Mouse (Mus musculus) right cerebral cortex, adult 18-20 months (tissue): ENCODE results near the gene Babam2.

Source experiments
- DNase-seq: peaks from one replicate; pipeline ENCODE4 v3.0.0; 2022; ENCODE audit warnings: mixed read lengths

The Babam2 gene

DNA sequence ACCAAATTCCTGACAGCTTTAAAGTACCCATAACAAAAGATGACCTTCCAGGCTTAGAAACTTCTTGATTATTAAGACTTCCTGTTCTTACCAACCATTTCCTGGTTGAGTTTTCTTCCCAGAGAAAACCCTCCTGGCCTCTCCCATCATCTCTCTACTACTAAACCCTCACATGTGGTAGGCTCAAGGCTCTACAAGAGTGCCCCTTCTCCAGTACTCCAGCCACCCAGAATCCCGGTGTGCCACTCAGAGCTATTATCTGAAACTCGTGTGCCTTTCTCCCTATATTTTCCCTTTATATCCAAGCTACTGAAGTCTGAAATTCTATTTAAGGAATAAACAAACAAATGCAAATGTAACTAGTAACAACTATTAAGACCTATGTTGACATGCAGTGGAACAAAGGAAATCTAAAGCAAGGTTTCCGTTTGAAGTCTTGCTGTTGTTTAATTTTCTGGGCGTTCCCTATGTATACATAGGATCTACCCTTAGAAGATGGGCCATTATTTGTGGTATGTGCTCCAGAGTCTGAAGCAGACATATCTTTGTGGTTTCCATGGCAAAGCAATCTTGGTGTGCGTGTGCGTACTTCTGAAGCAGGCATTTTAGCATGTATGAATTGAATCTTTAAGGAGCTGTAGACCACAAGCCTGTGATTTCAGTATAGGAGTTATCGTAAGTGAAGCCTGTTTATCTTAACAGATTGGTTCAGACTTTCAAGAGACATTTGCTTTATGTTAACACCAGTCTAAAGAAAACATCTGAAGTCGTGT is 361.2 kb downstream of the Babam2 start:
- DNase-seq, result no peak

GRCm38 (mm10) chr5:32059254-32059796 is 361.8 kb downstream of the Babam2 start:
- DNase-seq, result no peak

DNA sequence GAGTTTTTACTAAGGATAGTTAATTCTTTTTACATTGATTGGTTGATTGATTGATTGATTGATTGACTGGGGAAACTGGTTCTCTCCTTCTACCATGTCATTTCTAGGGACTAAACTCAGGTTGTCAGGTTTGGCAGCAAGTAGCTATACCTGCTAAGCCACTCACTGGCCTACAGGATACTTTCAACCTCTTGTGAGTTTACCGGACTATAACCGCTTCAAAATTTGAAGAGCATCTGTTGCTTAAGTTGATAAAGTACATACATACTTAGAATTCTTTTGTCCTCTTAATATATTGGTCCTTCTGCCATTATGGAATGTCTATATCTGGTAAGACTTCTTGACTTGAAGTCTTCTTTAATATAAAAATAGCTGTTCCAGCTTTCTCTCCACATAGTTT is 363.0 kb downstream of the Babam2 start:
- DNase-seq, result no peak

DNA sequence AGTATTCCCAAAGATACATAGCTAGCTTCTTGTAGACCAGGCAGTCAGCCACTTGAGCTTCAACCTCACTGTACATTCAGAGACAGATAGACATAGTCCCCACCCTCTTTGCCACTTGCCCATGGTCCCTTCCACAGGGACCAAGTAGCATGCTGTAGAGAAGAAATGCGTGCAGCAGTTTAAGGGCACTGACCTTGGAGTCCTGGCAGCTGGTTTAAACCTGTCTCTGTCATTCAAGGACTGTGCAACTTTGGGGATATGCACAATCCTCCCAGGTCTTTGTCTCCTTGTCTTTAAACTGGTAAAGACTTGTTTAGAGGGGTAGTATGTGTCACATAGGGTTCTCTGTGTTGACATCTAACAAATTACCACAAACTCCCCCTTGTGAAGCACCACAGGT is 364.4 kb downstream of the Babam2 start:
- DNase-seq, result no peak

GRCm38 (mm10) chr5:32064341-32065105 is 367.0 kb downstream of the Babam2 start:
- DNase-seq, result no peak

GRCm38 (mm10) chr5:32066015-32066734 is 368.7 kb downstream of the Babam2 start:
- DNase-seq, result no peak

- no peak for DNase-seq
Observed at GRCm38 (mm10) chr5:32066839-32067238, 369.4 kb downstream of the Babam2 start.

GRCm38 (mm10) chr5:32068616-32069015 is 371.1 kb downstream of the Babam2 start:
- no peak for DNase-seq

DNA sequence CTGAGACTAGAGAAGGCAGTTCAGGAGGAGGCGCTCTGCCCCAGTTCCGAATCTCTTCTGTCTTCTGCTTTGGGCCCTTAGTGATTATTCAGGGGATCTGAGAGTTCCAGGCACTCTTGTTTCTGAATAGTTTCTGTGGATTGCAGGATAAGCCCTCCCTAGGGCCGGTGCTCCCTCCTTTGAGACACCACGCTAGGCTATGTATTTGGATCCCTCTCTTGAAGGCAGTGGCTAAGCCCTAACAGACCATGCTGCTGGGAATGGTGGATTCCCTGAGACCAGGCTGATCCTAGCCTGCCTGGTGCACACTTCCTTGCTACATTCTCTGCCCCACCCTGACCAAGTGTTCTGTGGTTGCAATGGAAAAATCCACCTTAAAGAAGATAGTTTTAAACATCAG is 371.6 kb downstream of the Babam2 start:
- DNase-seq, result no peak

DNA sequence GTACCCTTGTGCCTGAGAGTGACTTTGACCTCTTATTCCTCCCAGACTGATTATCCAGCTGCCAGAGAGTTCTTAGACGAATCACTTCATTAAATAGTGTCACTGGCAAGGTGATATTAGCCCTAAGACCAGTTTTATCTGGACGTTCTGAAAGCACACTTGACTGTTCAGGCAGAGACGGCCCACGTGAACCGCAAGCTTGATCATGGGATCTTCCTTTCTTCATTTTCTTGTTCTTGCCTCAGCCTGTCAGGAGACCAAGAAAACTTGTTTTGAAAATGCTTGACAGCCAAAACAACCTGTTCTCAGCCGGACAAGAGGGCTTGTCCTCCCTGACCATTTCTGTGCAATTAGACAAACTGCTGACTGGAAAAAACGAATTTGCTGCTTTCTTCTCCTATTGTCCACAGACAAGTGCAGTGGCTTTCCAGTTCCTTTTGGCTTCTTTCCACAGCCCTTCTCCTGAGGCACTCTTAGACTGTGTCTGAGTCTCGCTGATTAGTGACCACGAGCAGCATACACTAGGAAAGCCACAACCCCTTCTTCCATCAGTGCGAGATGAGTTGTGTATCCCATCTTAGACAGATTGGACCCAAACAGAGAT is 372.2 kb downstream of the Babam2 start:
- no peak for DNase-seq

- DNase-seq, result peak; percentile 13
Observed at GRCm38 (mm10) chr5:32070781-32071180, 373.3 kb downstream of the Babam2 start.

DNA sequence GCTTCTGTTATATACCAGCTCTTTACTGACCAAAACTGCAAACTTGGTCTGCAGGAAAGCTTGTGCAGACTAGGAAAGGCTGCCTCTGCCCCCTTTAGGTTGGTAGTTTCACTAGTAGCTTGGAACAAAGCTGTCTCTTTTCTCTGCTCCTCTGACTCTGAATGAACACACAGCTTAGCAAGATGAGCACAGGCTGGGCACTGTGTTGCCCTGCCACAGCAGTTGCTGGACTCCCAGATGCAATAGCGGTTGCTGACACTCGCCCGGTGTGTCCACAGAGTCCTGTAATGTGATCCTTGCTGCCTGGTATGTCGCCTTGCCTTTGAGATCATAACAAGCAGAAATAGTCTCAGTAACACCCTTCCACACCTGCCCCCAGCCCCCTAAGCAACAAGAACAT is 373.8 kb downstream of the Babam2 start:
- no peak for DNase-seq

- no peak for DNase-seq
Observed at GRCm38 (mm10) chr5:32071824-32072223, 374.3 kb downstream of the Babam2 start.

DNA sequence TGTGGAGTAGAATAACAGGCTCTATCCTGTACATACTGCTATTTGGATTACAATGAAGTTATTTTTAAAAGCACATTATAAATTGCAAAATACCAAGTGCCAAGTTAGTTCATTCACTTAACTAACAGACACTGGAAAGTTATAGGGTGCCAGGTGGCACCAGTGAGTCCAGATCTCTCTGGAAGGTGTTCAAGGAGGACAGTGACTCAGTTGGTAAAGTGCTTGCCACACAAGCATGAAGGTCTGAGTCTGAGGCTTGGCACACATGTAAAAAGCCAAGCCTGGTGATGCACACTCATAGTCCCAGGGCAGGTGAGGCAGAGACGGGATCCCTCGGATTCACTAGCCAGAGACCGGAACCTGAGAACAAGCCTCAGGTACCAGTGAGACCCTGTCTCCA is 375.4 kb downstream of the Babam2 start:
- no peak for DNase-seq

DNA sequence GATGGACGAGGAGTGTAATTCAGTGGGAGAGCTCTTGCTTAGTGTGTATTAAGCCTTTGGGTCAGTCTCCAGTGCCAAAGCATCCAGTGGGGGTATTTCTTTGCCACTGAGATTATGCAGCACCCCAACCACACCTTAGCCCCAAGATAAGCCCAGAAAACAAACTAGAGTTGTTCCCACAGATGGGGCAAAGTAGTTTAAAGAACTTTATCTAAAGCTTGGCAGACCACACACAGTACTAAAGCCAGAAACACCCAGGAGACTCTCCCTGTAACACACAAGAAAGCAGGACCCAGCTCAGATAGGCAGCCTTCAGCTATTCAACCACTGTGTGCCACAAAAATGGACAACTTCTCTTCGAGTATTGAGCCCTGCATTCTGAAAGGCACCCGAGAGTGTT is 376.6 kb downstream of the Babam2 start:
- no peak for DNase-seq

- no peak for DNase-seq
Observed at GRCm38 (mm10) chr5:32077139-32077538, 379.7 kb downstream of the Babam2 start.

- DNase-seq, result no peak
Observed at GRCm38 (mm10) chr5:32078986-32079385, 381.5 kb downstream of the Babam2 start.

GRCm38 (mm10) chr5:32080490-32081219 is 383.2 kb downstream of the Babam2 start:
- peak; percentile 49 for DNase-seq

GRCm38 (mm10) chr5:32084401-32084804 is 386.9 kb downstream of the Babam2 start:
- DNase-seq, result no peak

GRCm38 (mm10) chr5:32085566-32085965 is 388.1 kb downstream of the Babam2 start:
- no peak for DNase-seq

GRCm38 (mm10) chr5:32085971-32086370 is 388.5 kb downstream of the Babam2 start:
- no peak for DNase-seq

- no peak for DNase-seq
Observed at GRCm38 (mm10) chr5:32086526-32087090, 389.1 kb downstream of the Babam2 start.
